Comparison of ENCODE assay signal across 8 mouse cellular contexts in genomic region chr2:181483562-181484318, GRCm38 (mm10). TPM values are rescaled to one million over a fixed set of nuclear protein-coding genes. Genes with fewer than 3 reads are reported as not detected.
DNase-seq lines count a peak whose midpoint lies in the region; ATAC-seq and TF ChIP-seq lines count a peak whose summit lies in the region.

No protein-coding gene starts in this region.

- TF ChIP-seq EP300 in lung, postnatal 0 days (IDR thresholded peaks at IDR 0.05), result peak; percentile 65; the same call in 1 of the 2 replicates

- no peak overlapping the region for H3K4me2 ChIP-seq in hindbrain, embryonic 11.5 days (replicated peaks; ENCODE audit: low read depth, low read length)
- no peak overlapping the region for H3K4me2 ChIP-seq in hindbrain, embryonic 12.5 days (replicated peaks)
- H3K4me2 ChIP-seq in lung, postnatal 0 days (replicated peaks; ENCODE audit: low read depth, low read length), result peak overlapping the region; percentile 28; the same call in 1 of the 2 replicates

- no peak overlapping the region for H3K27ac ChIP-seq in hindbrain, embryonic 11.5 days (ENCODE audit: low read depth, low read length)
- H3K27ac ChIP-seq in hindbrain, embryonic 12.5 days, result no peak overlapping the region
- peak overlapping the region; percentile 49; the same call in 1 of the 2 replicates for H3K27ac ChIP-seq in kidney, adult 2 months (ENCODE audit: insufficient read depth, low read depth, low read length)
- peak overlapping the region; percentile 38; the same call in 1 of the 2 replicates for H3K27ac ChIP-seq in lung, postnatal 0 days (ENCODE audit: low read length)

- TF ChIP-seq POLR2A in kidney, adult 2 months (IDR thresholded peaks at IDR 0.05; ENCODE audit: low read depth, low read length), result no peak

- H3K4me1 ChIP-seq in hindbrain, embryonic 11.5 days (replicated peaks; ENCODE audit: control insufficient read depth, insufficient read depth, low read length), result peaks cover 4% of the 10 kb centered on the region; the same call in 1 of the 2 replicates
- peaks cover 14% of the 10 kb centered on the region for H3K4me1 ChIP-seq in hindbrain, embryonic 12.5 days
- H3K4me1 ChIP-seq in kidney, adult 2 months (ENCODE audit: control insufficient read depth, insufficient read depth, low read length), result no peaks in the 10 kb centered on the region; the same call in 1 of the 2 replicates
- peaks cover 4% of the 10 kb centered on the region for H3K4me1 ChIP-seq in lung, postnatal 0 days (ENCODE audit: insufficient read depth, low read depth, low read length)

- no peaks in the 10 kb centered on the region for H3K27me3 ChIP-seq in hindbrain, embryonic 11.5 days (ENCODE audit: control insufficient read depth, insufficient read depth, low read length)
- H3K27me3 ChIP-seq in hindbrain, embryonic 12.5 days, result no peaks in the 10 kb centered on the region
- no peaks in the 10 kb centered on the region for H3K27me3 ChIP-seq in kidney, adult 2 months (replicated peaks; ENCODE audit: control insufficient read depth, insufficient read depth, low read length)
- no peaks in the 10 kb centered on the region for H3K27me3 ChIP-seq in lung, postnatal 0 days (replicated peaks; ENCODE audit: insufficient read depth, low read length)

- no peak overlapping the region for H3K4me3 ChIP-seq in hindbrain, embryonic 11.5 days (ENCODE audit: low read depth, low read length)
- H3K4me3 ChIP-seq in hindbrain, embryonic 12.5 days, result no peak overlapping the region
- H3K4me3 ChIP-seq in kidney, adult 2 months (ENCODE audit: insufficient read depth, low read depth, low read length), result no peak overlapping the region
- no peak overlapping the region for H3K4me3 ChIP-seq in lung, postnatal 0 days (ENCODE audit: low read depth, low read length)

- H3K36me3 ChIP-seq in hindbrain, embryonic 11.5 days (ENCODE audit: control insufficient read depth, insufficient read depth, low read length), result no peaks in the 10 kb centered on the region
- H3K36me3 ChIP-seq in hindbrain, embryonic 12.5 days, result no peaks in the 10 kb centered on the region
- H3K36me3 ChIP-seq in kidney, adult 2 months (ENCODE audit: control insufficient read depth, insufficient read depth, low read length), result no peaks in the 10 kb centered on the region
- no peaks in the 10 kb centered on the region for H3K36me3 ChIP-seq in lung, postnatal 0 days (ENCODE audit: insufficient read depth, low read length)

- ATAC-seq in hindbrain, embryonic 11.5 days (ENCODE audit: low FRiP score), result no peak
- no peak for ATAC-seq in hindbrain, embryonic 12.5 days (ENCODE audit: low FRiP score)
- ATAC-seq in erythroid progenitor cell, adult 5-6 weeks (replicated peaks; ENCODE audit: low FRiP score, poor library complexity, severe bottlenecking), result peak; percentile 64
- ATAC-seq in lung, postnatal 0 days, result peak; percentile 65

- TF ChIP-seq CTCF in kidney, adult 2 months (conservative IDR thresholded peaks at IDR 0.05; ENCODE audit: insufficient read depth, insufficient read length, low read depth, low read length), result peak; percentile 33
- peak; percentile 57 for TF ChIP-seq CTCF in lung, postnatal 0 days (IDR thresholded peaks at IDR 0.05)

- WGBS in hindbrain, embryonic 11.5 days, result 39% methylated on average over 7 of the region's 7 CpGs
- whole genome bisulfite sequencing in hindbrain, embryonic 12.5 days, result 32% methylated on average over 7 of the region's 7 CpGs
- WGBS in kidney, adult 2 months, result 37% methylated on average over 7 of the region's 7 CpGs
- 32% methylated on average over 7 of the region's 7 CpGs for WGBS in lung, postnatal 0 days

- DNase-seq in hindbrain, embryonic 11.5 days (ENCODE audit: low spot score), result peak; percentile 11
- peak; percentile 49 for DNase-seq in adrenal gland, adult 8-10 months
- peak; percentile 76 for DNase-seq in kidney, adult 2 months
- DNase-seq in lung, postnatal 0 days (ENCODE audit: low spot score), result peak; percentile 61
- DNase-seq in yolk sac, embryonic 10.5 days (ENCODE audit: low spot score), result peak; percentile 32
- DNase-seq in frontal cortex, postnatal 10 days (ENCODE audit: low spot score in 2 of 2), result no peak

- no peaks in the 10 kb centered on the region for H3K9me3 ChIP-seq in hindbrain, embryonic 11.5 days (ENCODE audit: control insufficient read depth, low read length)
- no peaks in the 10 kb centered on the region for H3K9me3 ChIP-seq in hindbrain, embryonic 12.5 days (replicated peaks)
- H3K9me3 ChIP-seq in lung, postnatal 0 days (ENCODE audit: low read length), result no peaks in the 10 kb centered on the region

- H3K9ac ChIP-seq in hindbrain, embryonic 11.5 days (ENCODE audit: low read depth, low read length), result no peak overlapping the region
- no peak overlapping the region for H3K9ac ChIP-seq in hindbrain, embryonic 12.5 days
- H3K9ac ChIP-seq in lung, postnatal 0 days (replicated peaks; ENCODE audit: low read depth), result no peak overlapping the region

RNA-seq across cellular contexts. Expression of gene Abhd16b, which starts 9.3 kb away (rescaled TPM):
- polyA plus RNA-seq in hindbrain, embryonic 11.5 days (2014; fragmentation: Nextera tagmentation; extraction: Ambion mirVana), result 0.09 and 0.14 TPM in 2 replicates
- 0.12 TPM in 1 of 2 replicates, not detected in the other for polyA plus RNA-seq in hindbrain, embryonic 12.5 days (2016; fragmentation: Nextera tagmentation; extraction: Ambion mirVana)
- not detected for total RNA-seq in adrenal gland, adult 8-10 months (2022)
- not detected in 2 replicates for total RNA-seq in erythroid progenitor cell, adult 5-6 weeks (2015; ENCODE audit: low replicate concordance)
- total RNA-seq in erythroid progenitor cell, adult 5-6 weeks (2017; ENCODE audit: low replicate concordance), result not detected in 2 replicates
- polyA plus RNA-seq in kidney, adult 2 months (2012; rRNA removed), result not detected in 2 replicates
- polyA plus RNA-seq in lung, postnatal 0 days (2015; fragmentation: Nextera tagmentation; extraction: Ambion mirVana), result 0.21 and 0.25 TPM in 2 replicates

RNA-seq across cellular contexts. Expression of gene Tpd52l2, which starts 13.2 kb away (rescaled TPM):
- polyA plus RNA-seq in hindbrain, embryonic 11.5 days (2014; fragmentation: Nextera tagmentation; extraction: Ambion mirVana), result 145 and 151 TPM in 2 replicates
- 120 and 121 TPM in 2 replicates for polyA plus RNA-seq in hindbrain, embryonic 12.5 days (2016; fragmentation: Nextera tagmentation; extraction: Ambion mirVana)
- 100 to 1,000 TPM; 117 to 138 (median 127) TPM for total RNA-seq in adrenal gland, adult 8-10 months (2022)
- 19.8 and 23.5 TPM in 2 replicates for total RNA-seq in erythroid progenitor cell, adult 5-6 weeks (2015; ENCODE audit: low replicate concordance)
- 45.3 and 90.6 TPM in 2 replicates for total RNA-seq in erythroid progenitor cell, adult 5-6 weeks (2017; ENCODE audit: low replicate concordance)
- polyA plus RNA-seq in kidney, adult 2 months (2012; rRNA removed), result 35.2 and 41.5 TPM in 2 replicates
- 131 and 135 TPM in 2 replicates for polyA plus RNA-seq in lung, postnatal 0 days (2015; fragmentation: Nextera tagmentation; extraction: Ambion mirVana)

RNA-seq across cellular contexts. Expression of gene Zbtb46, which starts 24.5 kb away (rescaled TPM):
- polyA plus RNA-seq in hindbrain, embryonic 11.5 days (2014; fragmentation: Nextera tagmentation; extraction: Ambion mirVana), result 15.6 and 17.2 TPM in 2 replicates
- polyA plus RNA-seq in hindbrain, embryonic 12.5 days (2016; fragmentation: Nextera tagmentation; extraction: Ambion mirVana), result 22.3 and 22.7 TPM in 2 replicates
- 10 to 100 TPM; 14.0 to 25.1 (median 17.7) TPM for total RNA-seq in adrenal gland, adult 8-10 months (2022)
- total RNA-seq in erythroid progenitor cell, adult 5-6 weeks (2015; ENCODE audit: low replicate concordance), result 12.2 and 12.3 TPM in 2 replicates
- total RNA-seq in erythroid progenitor cell, adult 5-6 weeks (2017; ENCODE audit: low replicate concordance), result 7.5 and 15.5 TPM in 2 replicates
- polyA plus RNA-seq in kidney, adult 2 months (2012; rRNA removed), result 7.7 and 8.0 TPM in 2 replicates
- polyA plus RNA-seq in lung, postnatal 0 days (2015; fragmentation: Nextera tagmentation; extraction: Ambion mirVana), result 11.2 and 14.8 TPM in 2 replicates

RNA-seq across cellular contexts. Expression of gene Dnajc5, which starts 36.5 kb away (rescaled TPM):
- polyA plus RNA-seq in hindbrain, embryonic 11.5 days (2014; fragmentation: Nextera tagmentation; extraction: Ambion mirVana), result 97.1 and 104 TPM in 2 replicates
- 148 and 150 TPM in 2 replicates for polyA plus RNA-seq in hindbrain, embryonic 12.5 days (2016; fragmentation: Nextera tagmentation; extraction: Ambion mirVana)
- total RNA-seq in adrenal gland, adult 8-10 months (2022), result 100 to 1,000 TPM; 105 to 115 (median 108) TPM
- total RNA-seq in erythroid progenitor cell, adult 5-6 weeks (2015; ENCODE audit: low replicate concordance), result 14.1 and 25.2 TPM in 2 replicates
- 21.4 and 23.3 TPM in 2 replicates for total RNA-seq in erythroid progenitor cell, adult 5-6 weeks (2017; ENCODE audit: low replicate concordance)
- polyA plus RNA-seq in kidney, adult 2 months (2012; rRNA removed), result 55.5 and 65.1 TPM in 2 replicates
- polyA plus RNA-seq in lung, postnatal 0 days (2015; fragmentation: Nextera tagmentation; extraction: Ambion mirVana), result 57.2 and 59.5 TPM in 2 replicates

Comparison
In these comparisons a context has a peak if more than half of its experiments do, and no peak if none do; other contexts are left out.
1. ATAC-seq: peak in erythroid progenitor cell, adult 5-6 weeks (single experiment) and lung, postnatal 0 days (single experiment); none in hindbrain, embryonic 11.5 days (single experiment) and hindbrain, embryonic 12.5 days (single experiment).
2. DNase-seq: peak in hindbrain, embryonic 11.5 days (single experiment), adrenal gland, adult 8-10 months (single experiment), kidney, adult 2 months (single experiment), lung, postnatal 0 days (single experiment) and yolk sac, embryonic 10.5 days (single experiment); none in frontal cortex, postnatal 10 days (0 of 2).
3. H3K27ac ChIP-seq: peak in kidney, adult 2 months (single experiment) and lung, postnatal 0 days (single experiment); none in hindbrain, embryonic 11.5 days (single experiment) and hindbrain, embryonic 12.5 days (single experiment).